Mouse (Mus musculus) neural tube, embryonic 14.5 days (tissue): Measurements from ENCODE around the gene Carnmt1. TPM values are rescaled to one million over a fixed set of nuclear protein-coding genes. Genes with fewer than 3 reads are reported as not detected.
"Not testable (repeated sequence)": the region's sequence is repeated elsewhere in the genome, so short reads cannot be mapped to it uniquely, and the experiment has no call there.

Source experiments
- ATAC-seq: fragments of 200-750 bp; cut with Nextera tagmentation; 2 replicates; pipeline ENCODE4 v1.8.0; 2017; ENCODE audit warnings: low read depth, mild to moderate bottlenecking, moderate TSS enrichment, moderate library complexity
- H3K27ac ChIP-seq: fragments of 300-500 bp; sonication (generic); 2 replicates; pipeline ENCODE4 v1.5.1; 2014; ENCODE audit warnings: low read depth, mild to moderate bottlenecking, control low read depth, low read length, moderate library complexity, mixed read lengths
- H3K27me3 ChIP-seq: fragments of 300-500 bp; sonication (generic); 2 replicates; pipeline ENCODE4 v1.6.1; 2014; ENCODE audit warnings: low read length; ENCODE audit not compliant: control insufficient read depth, insufficient read depth
- H3K36me3 ChIP-seq: fragments of 300-500 bp; sonication (generic); 2 replicates; pipeline ENCODE4 v1.6.1; 2014; ENCODE audit warnings: low read length, mixed read lengths; ENCODE audit not compliant: control insufficient read depth, insufficient read depth
- H3K4me1 ChIP-seq: fragments of 300-500 bp; sonication (generic); 2 replicates; pipeline ENCODE4 v1.6.1; 2014; ENCODE audit warnings: low read length; ENCODE audit not compliant: control insufficient read depth, insufficient read depth
- H3K4me2 ChIP-seq: fragments of 300-500 bp; sonication (generic); 2 replicates; pipeline ENCODE4 v1.6.1; 2014; ENCODE audit warnings: mild to moderate bottlenecking, low read depth, low read length, control low read depth
- H3K4me3 ChIP-seq: fragments of 300-500 bp; sonication (generic); 2 replicates; pipeline ENCODE4 v1.5.1; 2014; ENCODE audit warnings: low read depth, low read length, control low read depth, mixed read lengths
- H3K9ac ChIP-seq: fragments of 300-500 bp; sonication (generic); replicated peaks from 2 replicates; pipeline ENCODE4 v1.6.1; 2014; ENCODE audit warnings: low read depth, mild to moderate bottlenecking, control low read depth, low read length, mixed read lengths
- H3K9me3 ChIP-seq: fragments of 300-500 bp; sonication (generic); 2 replicates; pipeline ENCODE4 v1.6.1; 2016; ENCODE audit warnings: low read length; ENCODE audit not compliant: control insufficient read depth
- WGBS: fragments of 180-500 bp; shearing (Covaris S2); extraction: QIAGEN DNeasy Blood & Tissue Kit; methylation state at CpG from one replicate; pipeline ENCODE4 v1.1.7; 2014; 5-methylcytosine and 5-hydroxymethylcytosine counted together
- polyA plus RNA-seq: library from polyadenylated mRNA; unstranded; fragments of >200 nt; fragmentation: Nextera tagmentation; extraction: Ambion mirVana; gene quantifications from 2 replicates; pipeline ENCODE4 v1.2.1, GENCODE M21; 2014

The Carnmt1 gene
- polyA plus RNA-seq, 1 experiment from 2014 or later: 11.2 TPM

GRCm38 (mm10) chr19:18713357-18713756 is 42.8 kb downstream of the Carnmt1 start:
- H3K27me3 ChIP-seq: not testable (repeated sequence)

GRCm38 (mm10) chr19:18716374-18716773 is 45.8 kb downstream of the Carnmt1 start:
- no peaks in the 10 kb centered on the region for H3K36me3 ChIP-seq

More at GRCm38 (mm10) chr19:18713357-18713756, 42.8 kb downstream of the Carnmt1 start:
- peak overlapping the region; percentile 78 for H3K9ac ChIP-seq
- ATAC-seq: peak; percentile 82
- H3K36me3 ChIP-seq, H3K27ac ChIP-seq, H3K9me3 ChIP-seq: not testable (repeated sequence)
- peak overlapping the region; percentile 75 for H3K4me3 ChIP-seq
- H3K4me1 ChIP-seq: peaks cover 10% of the 10 kb centered on the region; the same call in 1 of the 2 replicates
- H3K4me2 ChIP-seq: peak overlapping the region; percentile 95
- 0% methylated on average over 36 of the region's 46 CpGs for WGBS

GRCm38 (mm10) chr19:18720337-18720736 is 49.8 kb downstream of the Carnmt1 start:
- Histone ChIP-seq H3K36me3 (no peaks in the 10 kb centered on the region), H3K27me3 (no peaks in the 10 kb centered on the region), H3K9ac (no peak overlapping the region), H3K4me2 (no peak overlapping the region), H3K27ac (no peak overlapping the region), H3K9me3 (no peaks in the 10 kb centered on the region), H3K4me1 (no peaks in the 10 kb centered on the region), H3K4me3 (no peak overlapping the region)
- WGBS: 93% methylated on average over 3 of the region's 3 CpGs
- no peak for ATAC-seq

More at GRCm38 (mm10) chr19:18716374-18716773, 45.8 kb downstream of the Carnmt1 start:
- ATAC-seq: no peak
- 47% methylated on average over 1 of the region's 1 CpGs for WGBS
- no peak overlapping the region for H3K4me2 ChIP-seq
- H3K27ac ChIP-seq: no peak overlapping the region
- H3K9ac ChIP-seq: no peak overlapping the region
- H3K4me3 ChIP-seq: no peak overlapping the region
- peaks cover 10% of the 10 kb centered on the region; the same call in 1 of the 2 replicates for H3K4me1 ChIP-seq
- H3K27me3 ChIP-seq: no peaks in the 10 kb centered on the region
- H3K9me3 ChIP-seq: no peaks in the 10 kb centered on the region

- H3K4me2 ChIP-seq: no peak overlapping the region
- no peak overlapping the region for H3K4me3 ChIP-seq
- H3K36me3 ChIP-seq: no peaks in the 10 kb centered on the region
- no peak for ATAC-seq
- no peak overlapping the region for H3K9ac ChIP-seq
- no peak overlapping the region for H3K27ac ChIP-seq
- no peaks in the 10 kb centered on the region for H3K9me3 ChIP-seq
- no peaks in the 10 kb centered on the region for H3K27me3 ChIP-seq
- no peaks in the 10 kb centered on the region for H3K4me1 ChIP-seq
- WGBS: 87% methylated on average over 2 of the region's 2 CpGs
These were observed 54.6 kb downstream of the Carnmt1 start for GRCm38 (mm10) chr19:18725186-18725585.

- no peak overlapping the region for H3K27ac ChIP-seq
- 67% methylated on average over 7 of the region's 7 CpGs for WGBS
- H3K27me3 ChIP-seq: no peaks in the 10 kb centered on the region
- ATAC-seq: no peak
- H3K9ac ChIP-seq: no peak overlapping the region
- H3K36me3 ChIP-seq: no peaks in the 10 kb centered on the region
- H3K9me3 ChIP-seq: no peaks in the 10 kb centered on the region
- no peak overlapping the region for H3K4me3 ChIP-seq
- no peaks in the 10 kb centered on the region for H3K4me1 ChIP-seq
- no peak overlapping the region for H3K4me2 ChIP-seq
These were observed 59.7 kb downstream of the Carnmt1 start for GRCm38 (mm10) chr19:18730255-18730654.

GRCm38 (mm10) chr19:18731077-18731476 is 60.5 kb downstream of the Carnmt1 start:
- H3K27me3 ChIP-seq: no peaks in the 10 kb centered on the region
- no peaks in the 10 kb centered on the region for H3K4me1 ChIP-seq
- H3K4me2 ChIP-seq: no peak overlapping the region
- H3K27ac ChIP-seq: no peak overlapping the region
- no peaks in the 10 kb centered on the region for H3K36me3 ChIP-seq
- no peak for ATAC-seq
- no peak overlapping the region for H3K4me3 ChIP-seq
- no peaks in the 10 kb centered on the region for H3K9me3 ChIP-seq
- H3K9ac ChIP-seq: no peak overlapping the region
- WGBS: 63% methylated on average over 7 of the region's 7 CpGs

- H3K27ac ChIP-seq: no peak overlapping the region
- no peak overlapping the region for H3K4me3 ChIP-seq
- H3K4me2 ChIP-seq: no peak overlapping the region
- H3K9me3 ChIP-seq: no peaks in the 10 kb centered on the region
- no peaks in the 10 kb centered on the region for H3K4me1 ChIP-seq
- ATAC-seq: no peak
- H3K36me3 ChIP-seq: no peaks in the 10 kb centered on the region
- 97% methylated on average over 4 of the region's 4 CpGs for WGBS
- no peak overlapping the region for H3K9ac ChIP-seq
- H3K27me3 ChIP-seq: no peaks in the 10 kb centered on the region
These were observed 65.3 kb downstream of the Carnmt1 start for GRCm38 (mm10) chr19:18735901-18736300.

GRCm38 (mm10) chr19:18739146-18739545 is 68.6 kb downstream of the Carnmt1 start:
- 90% methylated on average over 7 of the region's 7 CpGs for WGBS
- no peak for ATAC-seq
- Histone ChIP-seq H3K4me2 (no peak overlapping the region), H3K27me3 (no peaks in the 10 kb centered on the region), H3K4me1 (no peaks in the 10 kb centered on the region), H3K4me3 (no peak overlapping the region), H3K27ac (no peak overlapping the region), H3K9me3 (no peaks in the 10 kb centered on the region), H3K9ac (no peak overlapping the region), H3K36me3 (no peaks in the 10 kb centered on the region)

- Histone ChIP-seq H3K27ac (no peak overlapping the region), H3K4me1 (no peaks in the 10 kb centered on the region), H3K9ac (no peak overlapping the region), H3K9me3 (no peaks in the 10 kb centered on the region), H3K4me2 (no peak overlapping the region), H3K4me3 (no peak overlapping the region), H3K36me3 (no peaks in the 10 kb centered on the region), H3K27me3 (no peaks in the 10 kb centered on the region)
- ATAC-seq: no peak
- WGBS: 90% methylated on average over 5 of the region's 5 CpGs
These were observed 73.4 kb downstream of the Carnmt1 start for GRCm38 (mm10) chr19:18743946-18744345.
